Mouse (Mus musculus) adipocyte (in vitro differentiated cells): ENCODE measurements around the gene Pparg.

ENCODE experiments used
- DNase-seq: peaks from one replicate; pipeline ENCODE4 v3.0.0-alpha.2; 2016; ENCODE audit warnings: low spot score

The Pparg gene

GRCm38 (mm10) chr6:115361606-115362462 lies 1.1 kb downstream of the Pparg start:
- peak; percentile 58 for DNase-seq

DNA sequence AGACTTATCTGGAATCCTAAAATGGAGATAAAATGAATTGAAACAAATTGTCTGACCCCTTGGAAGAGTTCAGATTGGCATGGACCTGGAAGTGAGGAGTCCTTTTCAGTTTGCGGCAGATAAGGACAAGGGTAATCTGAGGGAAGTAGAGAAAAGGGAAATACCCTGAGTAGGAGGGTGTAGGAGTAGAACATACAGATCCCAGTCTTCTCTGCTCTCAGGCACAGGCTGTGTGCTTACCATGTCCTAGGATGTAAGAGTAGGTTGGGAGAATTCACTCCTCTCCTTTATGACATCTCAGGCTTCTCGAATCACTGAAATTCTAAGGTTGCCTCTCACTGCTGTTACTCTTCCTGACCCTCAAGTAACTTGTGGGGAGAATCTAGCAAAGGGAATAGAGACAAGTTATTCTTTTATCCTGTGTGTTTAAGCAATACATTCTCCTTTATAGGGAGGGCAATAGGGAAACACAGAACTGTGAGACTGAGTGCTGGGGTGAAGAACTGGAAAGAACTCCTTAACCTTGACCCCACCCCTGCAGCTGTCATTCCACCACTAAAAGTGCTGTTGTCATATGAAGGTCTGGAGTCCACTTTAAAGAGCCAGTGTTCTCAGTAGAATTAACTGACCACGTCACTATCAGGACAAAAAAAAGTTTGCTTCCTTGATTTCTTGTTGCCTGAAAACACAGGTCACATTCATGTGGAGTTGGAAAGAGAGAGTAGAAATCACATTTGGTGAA lies 6.3 kb downstream of the Pparg start:
- no peak for DNase-seq

GRCm38 (mm10) chr6:115374871-115375852 lies 14.4 kb downstream of the Pparg start:
- no peak for DNase-seq

- no peak for DNase-seq
These were observed 19.8 kb downstream of the Pparg start for GRCm38 (mm10) chr6:115380596-115380995.

GRCm38 (mm10) chr6:115382712-115383111 lies 22.0 kb downstream of the Pparg start:
- no peak for DNase-seq

DNA sequence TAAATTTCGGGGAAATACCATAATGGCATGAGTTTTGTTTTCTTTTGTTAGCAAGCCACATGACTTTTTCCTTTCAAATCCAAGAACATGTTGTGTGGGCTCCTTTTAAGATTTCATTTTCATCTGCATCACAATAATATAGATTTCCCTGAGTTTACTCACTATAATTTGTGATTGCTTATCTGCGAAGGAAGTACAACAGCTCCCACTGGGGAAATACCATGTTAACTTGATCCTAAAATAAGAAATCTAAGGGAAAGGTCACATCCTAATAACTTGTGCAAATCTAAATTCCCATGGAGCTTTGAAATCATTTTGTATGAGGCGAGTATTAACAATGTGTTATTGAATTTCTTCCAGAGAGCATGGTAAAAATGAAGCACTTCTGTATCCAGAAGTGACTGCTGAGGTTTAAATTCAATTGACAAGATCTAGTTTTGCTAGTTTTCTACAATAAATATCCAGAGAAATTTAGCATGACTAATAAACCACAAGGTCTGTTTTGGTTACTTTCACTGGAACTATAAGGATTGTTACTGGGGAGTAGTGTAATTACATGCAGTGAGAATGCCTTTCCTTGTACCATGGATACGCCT lies 29.3 kb downstream of the Pparg start:
- peak; percentile 60 for DNase-seq

DNA sequence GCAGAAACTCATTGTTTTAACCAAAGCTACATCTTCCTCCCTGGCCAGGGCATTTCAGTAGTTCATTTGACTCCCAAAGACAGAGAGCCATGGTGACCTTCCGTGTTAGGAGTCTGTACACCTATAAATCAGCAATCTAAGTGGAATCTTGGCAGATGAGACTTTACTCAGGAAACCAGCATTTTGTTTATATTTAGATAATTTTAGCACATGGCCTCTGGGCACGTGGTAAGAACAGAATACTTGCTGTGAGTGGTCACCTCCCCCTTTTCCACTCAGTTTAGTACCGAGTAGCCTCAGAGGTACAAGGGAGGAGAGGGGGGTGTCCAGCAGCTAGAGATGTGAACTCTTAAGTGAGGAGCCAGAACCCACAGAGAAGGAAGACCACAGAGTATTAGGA lies 36.2 kb downstream of the Pparg start:
- no peak for DNase-seq

DNA sequence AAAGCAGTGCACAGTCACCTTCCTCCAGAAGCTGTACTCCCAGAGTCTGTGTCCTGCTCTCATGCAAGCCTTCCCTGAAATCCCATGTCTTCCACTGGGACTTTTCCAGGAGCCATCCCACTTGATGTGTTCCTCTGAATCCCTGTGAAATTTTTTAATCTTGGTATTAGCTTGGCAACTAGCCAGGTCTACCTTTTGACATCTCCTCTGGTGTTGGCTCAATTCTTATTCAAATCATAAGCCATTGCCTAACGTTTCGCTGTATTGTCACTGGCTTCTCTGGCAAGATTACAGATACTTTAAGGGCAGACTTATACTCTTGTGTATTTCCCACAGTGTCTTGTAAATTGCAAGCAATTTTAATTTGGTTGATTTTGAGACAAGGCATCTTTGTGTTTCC lies 43.6 kb downstream of the Pparg start:
- no peak for DNase-seq

DNA sequence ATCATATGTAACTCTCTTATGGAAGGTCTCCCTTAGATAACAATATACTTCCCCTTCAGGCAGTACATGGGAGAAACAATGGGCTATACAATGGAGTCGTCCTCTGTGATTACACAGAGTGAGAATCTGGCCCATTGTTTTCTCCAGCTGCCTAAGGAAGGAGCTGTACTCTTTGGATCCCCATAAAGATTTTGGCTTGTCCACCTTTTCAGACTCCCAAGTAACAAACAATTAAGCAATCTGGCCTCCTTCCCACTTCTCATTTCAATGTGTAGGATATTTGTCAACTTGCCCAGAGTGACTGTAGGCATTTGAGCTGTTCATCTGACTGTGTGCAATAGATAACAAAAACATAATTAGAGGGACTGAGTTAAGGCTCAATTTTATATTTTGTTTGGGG lies 50.7 kb downstream of the Pparg start:
- peak; percentile 71 for DNase-seq

DNA sequence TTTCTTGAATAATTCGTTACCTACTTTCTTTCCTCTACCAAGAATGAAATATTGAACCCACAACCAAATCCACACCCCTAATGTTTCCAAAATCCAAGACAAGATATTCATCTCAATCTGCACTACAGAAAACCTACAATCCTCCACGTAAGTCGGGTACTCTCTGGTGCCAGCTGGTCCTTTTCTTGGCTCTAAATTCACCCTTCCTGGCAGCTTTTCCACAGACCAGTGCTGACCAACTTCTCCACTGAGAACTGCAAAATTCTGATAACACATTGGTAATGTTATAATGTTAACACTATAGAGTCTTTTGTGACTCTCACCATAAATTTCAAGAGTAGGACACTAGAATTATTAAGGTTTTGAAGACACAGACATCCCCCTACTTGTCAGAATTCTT lies 57.4 kb downstream of the Pparg start:
- peak; percentile 81 for DNase-seq

GRCm38 (mm10) chr6:115418964-115419363 lies 58.2 kb downstream of the Pparg start:
- no peak for DNase-seq

- peak; percentile 99 for DNase-seq
These were observed 60.2 kb downstream of the Pparg start for GRCm38 (mm10) chr6:115420963-115421362.

DNA sequence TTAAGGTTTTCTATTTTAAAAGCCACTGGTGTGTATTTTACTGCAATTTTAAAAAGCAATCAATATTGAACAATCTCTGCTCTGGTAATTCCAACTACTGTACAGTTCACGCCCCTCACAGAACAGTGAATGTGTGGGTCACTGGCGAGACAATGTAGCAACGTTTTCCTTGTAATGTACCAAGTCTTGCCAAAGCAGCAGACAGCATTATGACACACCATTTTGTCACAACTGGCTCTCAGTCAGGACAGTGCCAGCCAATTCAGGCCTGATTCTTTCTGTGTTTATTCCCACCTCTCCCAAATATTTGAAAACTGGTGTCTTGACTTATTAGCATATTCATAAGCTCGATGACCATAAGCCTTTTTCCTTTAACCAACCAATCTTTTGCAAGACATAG lies 60.9 kb downstream of the Pparg start:
- DNase-seq, result peak; percentile 99

- peak; percentile 98 for DNase-seq
These were observed 63.7 kb downstream of the Pparg start for GRCm38 (mm10) chr6:115424433-115424832.

GRCm38 (mm10) chr6:115432726-115433125 lies 72.0 kb downstream of the Pparg start:
- DNase-seq, result peak; percentile 37

DNA sequence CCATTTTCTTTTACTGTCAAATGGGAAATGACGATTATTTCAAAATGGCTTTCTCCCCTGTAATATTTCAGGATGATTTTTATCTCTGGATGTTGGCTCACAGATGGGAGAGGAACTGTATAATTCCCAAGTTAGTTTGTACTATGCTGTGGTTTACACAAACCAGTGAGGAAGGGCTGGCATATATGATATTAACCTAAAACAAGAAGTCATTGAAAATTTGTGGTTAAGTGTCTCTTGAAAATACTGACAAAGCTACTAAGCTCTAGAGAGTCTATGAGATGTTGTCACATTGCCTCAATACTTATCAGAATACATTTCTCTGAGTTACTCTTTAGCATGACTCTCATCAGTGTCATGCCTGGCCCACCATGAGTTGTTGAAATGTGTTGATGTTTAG lies 73.3 kb downstream of the Pparg start:
- no peak for DNase-seq

DNA sequence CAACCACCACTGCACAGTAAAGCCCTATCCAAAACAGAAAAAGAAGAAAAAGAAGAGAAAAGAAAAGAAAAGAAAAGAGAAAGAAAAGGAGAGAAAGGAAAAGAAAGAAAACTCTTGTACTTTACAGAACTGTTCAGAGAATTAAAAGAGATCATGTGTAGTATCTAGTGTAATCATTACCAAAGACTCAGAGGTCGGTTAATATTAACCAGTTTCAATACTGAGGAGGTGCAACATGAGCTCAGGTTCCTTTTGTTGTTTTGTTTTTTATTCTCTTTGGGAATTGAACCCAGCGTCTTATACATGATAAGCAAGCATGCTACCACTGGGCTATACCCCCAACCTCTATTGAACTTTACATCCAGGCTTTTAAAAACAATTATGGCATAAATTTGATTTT lies 74.1 kb downstream of the Pparg start:
- DNase-seq, result no peak

GRCm38 (mm10) chr6:115440231-115441006 lies 79.7 kb downstream of the Pparg start:
- DNase-seq, result no peak

GRCm38 (mm10) chr6:115452501-115452900 lies 91.8 kb downstream of the Pparg start:
- DNase-seq, result no peak

DNA sequence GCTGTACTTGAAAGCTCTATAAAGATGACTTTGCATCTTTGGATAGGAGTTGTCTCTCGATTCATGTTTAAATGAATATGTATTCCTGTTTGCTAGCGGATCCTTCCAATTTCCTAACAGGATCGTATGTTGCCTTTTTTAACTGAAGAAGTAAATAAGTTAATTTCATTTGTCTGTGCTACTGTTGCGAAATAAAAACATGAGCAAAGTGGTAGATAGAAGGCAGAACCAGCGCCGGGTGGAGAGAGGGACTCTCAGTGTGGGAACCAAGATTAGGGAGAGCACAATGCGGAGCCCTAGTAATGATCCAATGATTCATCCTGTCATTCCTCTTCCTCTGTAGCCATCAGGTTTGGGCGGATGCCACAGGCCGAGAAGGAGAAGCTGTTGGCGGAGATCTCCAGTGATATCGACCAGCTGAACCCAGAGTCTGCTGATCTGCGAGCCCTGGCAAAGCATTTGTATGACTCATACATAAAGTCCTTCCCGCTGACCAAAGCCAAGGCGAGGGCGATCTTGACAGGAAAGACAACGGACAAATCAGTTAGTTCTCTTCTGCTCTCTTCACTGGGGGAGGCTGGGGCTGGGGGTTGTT lies 102.1 kb downstream of the Pparg start:
- peak; percentile 97 for DNase-seq
